Mouse (Mus musculus): Measurements from ENCODE around the gene Zc3h7b.

The Zc3h7b gene

GRCm38 (mm10) chr15:81814716-81815370, 70.0 kb downstream of the Zc3h7b start:
- no peak for DNase-seq (ENCODE audit: low spot score in 2 of 2)

GRCm38 (mm10) chr15:81818404-81818803, 73.5 kb downstream of the Zc3h7b start:
- no peak for DNase-seq (ENCODE audit: low spot score in 2 of 2)

GRCm38 (mm10) chr15:81822631-81823030, 77.8 kb downstream of the Zc3h7b start:
- no peak for DNase-seq (ENCODE audit: low spot score in 2 of 2)

GRCm38 (mm10) chr15:81824832-81825231, 80.0 kb downstream of the Zc3h7b start:
- no peak for DNase-seq (ENCODE audit: low spot score in 2 of 2)

- no peak for DNase-seq (ENCODE audit: low spot score in 2 of 2)
Observed at GRCm38 (mm10) chr15:81828426-81829207, 83.8 kb downstream of the Zc3h7b start.

- DNase-seq (ENCODE audit: low spot score in 2 of 2) = no peak
Observed at GRCm38 (mm10) chr15:81829208-81829580, 84.3 kb downstream of the Zc3h7b start.

- no peak for DNase-seq (ENCODE audit: low spot score in 2 of 2)
Observed at GRCm38 (mm10) chr15:81830530-81830929, 85.7 kb downstream of the Zc3h7b start.

GRCm38 (mm10) chr15:81831136-81831825, 86.4 kb downstream of the Zc3h7b start:
- DNase-seq (ENCODE audit: low spot score in 2 of 2) = peak; percentile 65 to 91

GRCm38 (mm10) chr15:81832219-81832618, 87.4 kb downstream of the Zc3h7b start:
- no peak for DNase-seq (ENCODE audit: low spot score in 2 of 2)

- DNase-seq (ENCODE audit: low spot score in 2 of 2) = no peak
Observed at GRCm38 (mm10) chr15:81833481-81833880, 88.6 kb downstream of the Zc3h7b start.

- DNase-seq (ENCODE audit: low spot score in 2 of 2) = no peak
Observed at GRCm38 (mm10) chr15:81834171-81834841, 89.4 kb downstream of the Zc3h7b start.

GRCm38 (mm10) chr15:81835007-81835880, 90.4 kb downstream of the Zc3h7b start:
- no peak for DNase-seq (ENCODE audit: low spot score in 2 of 2)

GRCm38 (mm10) chr15:81836124-81836821, 91.4 kb downstream of the Zc3h7b start:
- peak; percentile 87 to 94 for DNase-seq (ENCODE audit: low spot score in 2 of 2)

- DNase-seq (ENCODE audit: low spot score in 2 of 2) = no peak
Observed at GRCm38 (mm10) chr15:81836966-81837920, 92.4 kb downstream of the Zc3h7b start.

GRCm38 (mm10) chr15:81838554-81839235, 93.8 kb downstream of the Zc3h7b start:
- DNase-seq (ENCODE audit: low spot score in 2 of 2) = no peak

- peak in 1 of 2 experiments; percentile 82 for DNase-seq (ENCODE audit: low spot score in 2 of 2)
Observed at GRCm38 (mm10) chr15:81839634-81840033, 94.8 kb downstream of the Zc3h7b start.

GRCm38 (mm10) chr15:81840306-81840705, 95.4 kb downstream of the Zc3h7b start:
- DNase-seq (ENCODE audit: low spot score in 2 of 2) = no peak

- no peak for DNase-seq (ENCODE audit: low spot score in 2 of 2)
Observed at GRCm38 (mm10) chr15:81842275-81842674, 97.4 kb downstream of the Zc3h7b start.

Data from left cerebral cortex, adult 9 months (tissue).